ENCODE assay signal across 34 mouse cellular contexts in genomic region chrX:13638894-13639293, GRCm38 (mm10). TPM values are rescaled to one million over a fixed set of nuclear protein-coding genes. Genes with fewer than 3 reads are reported as not detected.
"Had no signal": no experiment of that assay in that cellular context is flagged by ENCODE, and none has a peak within 500 bp of the region (broad histone marks: within the 10 kb centered on the region; RNA-seq: fewer than 3 reads in every experiment).

No protein-coding gene starts in this region.

- H3K4me1 ChIP-seq: embryonic facial prominence, embryonic 10.5 days; embryonic facial prominence, embryonic 12.5 days; embryonic facial prominence, embryonic 13.5 days; embryonic facial prominence, embryonic 15.5 days; forebrain, embryonic 10.5 days; forebrain, embryonic 12.5 days; forebrain, embryonic 13.5 days; forebrain, embryonic 15.5 days had no signal

- DNase-seq: cerebellum, adult 8-10 months; cerebellum, adult 9-10 months; cerebellum, adult 9-11 months; cerebellum, postnatal 10 days; cerebellum, postnatal 14 days; cerebellum, postnatal 25 days; cerebellum, postnatal 36 days; embryo, embryonic 11 days; forebrain, postnatal 0 days; gastrocnemius, adult 2 months; gastrocnemius, postnatal 10 days; gastrocnemius, postnatal 14 days; gastrocnemius, postnatal 25 days; gastrocnemius, postnatal 36 days; heart, adult 11 months; heart, adult 18-20 months; heart, adult 2 months had no signal

- ATAC-seq: forebrain, embryonic 13.5 days; forebrain, embryonic 14.5 days; forebrain, embryonic 15.5 days; forebrain, embryonic 16.5 days; forebrain, postnatal 0 days had no signal

- H3K27me3 ChIP-seq: embryonic facial prominence, embryonic 12.5 days; embryonic facial prominence, embryonic 13.5 days; embryonic facial prominence, embryonic 15.5 days; forebrain, embryonic 12.5 days; forebrain, embryonic 13.5 days; forebrain, embryonic 15.5 days had no signal

- H3K9me3 ChIP-seq: embryonic facial prominence, embryonic 10.5 days; embryonic facial prominence, embryonic 12.5 days; embryonic facial prominence, embryonic 13.5 days; embryonic facial prominence, embryonic 15.5 days; forebrain, embryonic 10.5 days; forebrain, embryonic 12.5 days; forebrain, embryonic 13.5 days; forebrain, embryonic 15.5 days had no signal

- H3K9ac ChIP-seq: embryonic facial prominence, embryonic 12.5 days; embryonic facial prominence, embryonic 13.5 days; embryonic facial prominence, embryonic 15.5 days; forebrain, embryonic 12.5 days; forebrain, embryonic 13.5 days; forebrain, embryonic 15.5 days; forebrain, postnatal 0 days had no signal

- H3K4me3 ChIP-seq: embryonic facial prominence, embryonic 10.5 days; embryonic facial prominence, embryonic 12.5 days; embryonic facial prominence, embryonic 13.5 days; embryonic facial prominence, embryonic 15.5 days; erythroblast, embryonic 14.5 days; forebrain, embryonic 10.5 days; forebrain, embryonic 12.5 days; forebrain, embryonic 13.5 days; forebrain, embryonic 15.5 days; gastrocnemius, adult 2 months; heart, adult 2 months had no signal

- H3K27ac ChIP-seq: embryonic facial prominence, embryonic 10.5 days; embryonic facial prominence, embryonic 12.5 days; embryonic facial prominence, embryonic 13.5 days; embryonic facial prominence, embryonic 15.5 days; forebrain, embryonic 10.5 days; forebrain, embryonic 12.5 days; forebrain, embryonic 13.5 days; forebrain, embryonic 15.5 days; gastrocnemius, adult 2 months; heart, adult 2 months had no signal

- H3K4me2 ChIP-seq: embryonic facial prominence, embryonic 12.5 days; embryonic facial prominence, embryonic 13.5 days; embryonic facial prominence, embryonic 15.5 days; forebrain, embryonic 12.5 days; forebrain, embryonic 13.5 days; forebrain, embryonic 15.5 days had no signal

- H3K36me3 ChIP-seq: embryonic facial prominence, embryonic 10.5 days; embryonic facial prominence, embryonic 12.5 days; embryonic facial prominence, embryonic 13.5 days; embryonic facial prominence, embryonic 15.5 days; forebrain, embryonic 10.5 days; forebrain, embryonic 12.5 days; forebrain, embryonic 15.5 days had no signal

RNA-seq across cellular contexts. Expression of gene Gpr34, which starts 7.0 kb away (rescaled TPM):
- total RNA-seq: granulocyte monocyte progenitor cell, adult 5-6 weeks had no signal
- polyA plus RNA-seq: erythroblast, embryonic 14.5 days had no signal

RNA-seq across cellular contexts. Expression of gene Gpr82, which starts 22.3 kb away (rescaled TPM):
- total RNA-seq: common myeloid progenitor, adult 5-6 weeks; forebrain, postnatal 0 days; gastrocnemius, adult 18-20 months; gastrocnemius, adult 2 months; gastrocnemius, adult 8-10 months; gastrocnemius, postnatal 10 days; gastrocnemius, postnatal 14 days; gastrocnemius, postnatal 25 days; gastrocnemius, postnatal 36 days; gastrocnemius, postnatal 4 days; granulocyte monocyte progenitor cell, adult 5-6 weeks; heart, adult 18-20 months; heart, adult 2 months; heart, adult 8-10 months had no signal
- polyA plus RNA-seq: erythroblast, embryonic 14.5 days; heart, adult 2 months had no signal
